Mouse (Mus musculus) bone marrow macrophage, adult 2 months (primary cell): Measurements from ENCODE around the gene Unc13a. TPM values are rescaled to one million over a fixed set of nuclear protein-coding genes. Genes with fewer than 3 reads are reported as not detected.

ENCODE experiments used
- H3K27ac ChIP-seq: 2 replicates; pipeline ENCODE4 v1.5.1; 2012; ENCODE audit warnings: low read depth, low read length; ENCODE audit not compliant: insufficient read depth
- H3K4me1 ChIP-seq: 2 replicates; pipeline ENCODE4 v1.6.1; 2012; ENCODE audit warnings: low read length; ENCODE audit not compliant: control insufficient read depth, insufficient read depth
- H3K4me3 ChIP-seq: 2 replicates; pipeline ENCODE4 v1.5.1; 2012; ENCODE audit warnings: mild to moderate bottlenecking, low read length, moderate library complexity; ENCODE audit not compliant: insufficient read depth
- CTCF ChIP-seq: IDR thresholded peaks from 2 replicates; pipeline ENCODE4 v1.5.1; 2012; ENCODE audit warnings: low read depth, mild to moderate bottlenecking, low read length, moderate library complexity
- POLR2A ChIP-seq: IDR thresholded peaks from 2 replicates; pipeline ENCODE4 v1.6.1; 2012; ENCODE audit warnings: mild to moderate bottlenecking, low read depth, low read length, borderline replicate concordance
- polyA plus RNA-seq: library from polyadenylated mRNA; stranded (reverse); fragments of >200 nt; gene quantifications from 2 replicates; pipeline ENCODE4 v1.2.4, GENCODE M21; 2012; ENCODE audit not compliant: missing spikeins, insufficient read depth, insufficient read length

Unc13a gene
- 1.0 and 1.3 TPM in 2 replicates for polyA plus RNA-seq

DNA sequence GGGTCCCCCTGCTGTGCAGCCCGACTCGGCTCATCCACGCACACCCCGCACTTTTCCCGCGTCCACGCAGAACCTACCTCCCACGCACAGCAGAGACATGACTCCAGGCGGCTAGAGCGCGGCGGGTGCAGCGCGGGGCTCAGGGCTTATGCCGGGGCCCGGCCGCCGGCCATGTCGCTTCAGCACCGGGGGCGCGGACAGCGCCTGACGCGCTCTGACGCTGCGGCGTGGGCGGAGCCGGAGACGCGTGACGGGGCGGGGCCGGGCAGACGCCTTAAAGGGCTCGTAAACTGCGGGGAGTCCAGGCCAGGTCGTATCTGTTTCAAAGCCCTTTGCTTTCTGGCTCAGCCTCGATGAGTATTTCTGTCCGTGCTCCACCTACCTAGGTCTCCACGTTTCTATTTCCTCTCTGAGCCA is at the start of gene Unc13a:
Gene Unc13a, minus strand, starts transcription at position 209 of the 417 bp plus-strand sequence.
- 0 out of 2 replicates have a peak within 1 kb of the TSS, but pooled peaks have one; percentile 29 for H3K27ac ChIP-seq
- H3K4me3 ChIP-seq = peak within 1 kb of the TSS; percentile 75
- no peak for TF ChIP-seq CTCF
- TF ChIP-seq POLR2A = no peak
- peaks cover 20% of the 10 kb centered on the region for H3K4me1 ChIP-seq

GRCm38 (mm10) chr8:71719928-71720457 is 48.4 kb upstream of the Unc13a start:
- H3K4me1 ChIP-seq = no peaks in the 10 kb centered on the region
- H3K4me3 ChIP-seq = no peak overlapping the region
- TF ChIP-seq POLR2A = no peak
- no peak for TF ChIP-seq CTCF
- H3K27ac ChIP-seq = no peak overlapping the region

- H3K4me3 ChIP-seq = no peak overlapping the region
- TF ChIP-seq POLR2A = no peak
- no peak for TF ChIP-seq CTCF
- no peak overlapping the region for H3K27ac ChIP-seq
- H3K4me1 ChIP-seq = no peaks in the 10 kb centered on the region
These were observed 47.7 kb upstream of the Unc13a start for GRCm38 (mm10) chr8:71719218-71719617.

DNA sequence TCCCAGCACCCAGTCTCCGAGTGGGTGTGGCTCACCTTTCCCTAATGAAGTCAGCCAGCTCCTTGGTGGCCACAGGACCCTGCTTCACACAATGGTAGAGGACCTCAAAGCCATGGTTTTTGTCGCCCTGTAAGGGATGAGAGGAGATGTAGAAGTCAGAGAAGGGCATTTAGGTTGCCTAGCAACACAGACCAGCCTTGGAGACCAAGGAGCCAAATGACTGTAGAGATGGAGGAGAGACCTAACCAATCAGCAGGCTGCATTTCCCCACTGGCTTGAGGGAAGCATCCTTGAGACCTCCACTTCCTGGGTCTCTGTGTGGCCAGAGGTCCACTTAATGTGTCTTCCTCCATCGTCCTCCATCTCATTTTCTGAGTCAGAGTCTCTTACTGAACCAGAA is 46.7 kb upstream of the Unc13a start:
- no peaks in the 10 kb centered on the region for H3K4me1 ChIP-seq
- TF ChIP-seq CTCF (no peak), POLR2A (no peak)
- no peak overlapping the region for H3K27ac ChIP-seq
- H3K4me3 ChIP-seq = no peak overlapping the region

GRCm38 (mm10) chr8:71717096-71717495 is 45.5 kb upstream of the Unc13a start:
- Histone ChIP-seq H3K4me1 (no peaks in the 10 kb centered on the region), H3K4me3 (no peak overlapping the region), H3K27ac (no peak overlapping the region)
- no peak for TF ChIP-seq POLR2A
- TF ChIP-seq CTCF = no peak

- Histone ChIP-seq H3K27ac (no peak overlapping the region), H3K4me3 (no peak overlapping the region), H3K4me1 (no peaks in the 10 kb centered on the region)
- TF ChIP-seq POLR2A = no peak
- no peak for TF ChIP-seq CTCF
These were observed 45.0 kb upstream of the Unc13a start for GRCm38 (mm10) chr8:71716561-71717053.

- Histone ChIP-seq H3K27ac (no peak overlapping the region), H3K4me3 (no peak overlapping the region), H3K4me1 (no peaks in the 10 kb centered on the region)
- TF ChIP-seq POLR2A = no peak
- no peak for TF ChIP-seq CTCF
These were observed 44.0 kb upstream of the Unc13a start for GRCm38 (mm10) chr8:71715531-71715930.

DNA sequence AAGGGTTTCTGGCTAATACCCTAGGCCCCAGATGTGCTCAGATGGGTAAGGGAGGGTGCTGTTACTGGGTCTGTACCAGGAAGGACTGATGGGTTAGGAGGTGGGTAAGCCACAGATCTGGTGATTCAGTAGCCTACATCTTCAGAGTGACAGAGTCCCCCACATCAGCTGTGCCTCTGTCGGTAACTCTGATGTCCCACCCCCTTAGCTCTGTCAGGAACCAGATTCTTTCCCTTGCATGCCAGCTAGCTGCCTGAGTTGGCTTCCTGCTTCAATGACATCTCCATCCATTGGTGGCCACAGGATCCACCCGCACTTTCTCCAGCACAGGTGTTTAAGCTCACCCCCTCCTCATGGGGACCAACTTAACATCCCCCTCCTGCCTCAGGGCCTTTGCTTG is 40.0 kb upstream of the Unc13a start:
- H3K4me1 ChIP-seq = no peaks in the 10 kb centered on the region
- no peak for TF ChIP-seq CTCF
- TF ChIP-seq POLR2A = no peak
- H3K4me3 ChIP-seq = no peak overlapping the region
- no peak overlapping the region for H3K27ac ChIP-seq

DNA sequence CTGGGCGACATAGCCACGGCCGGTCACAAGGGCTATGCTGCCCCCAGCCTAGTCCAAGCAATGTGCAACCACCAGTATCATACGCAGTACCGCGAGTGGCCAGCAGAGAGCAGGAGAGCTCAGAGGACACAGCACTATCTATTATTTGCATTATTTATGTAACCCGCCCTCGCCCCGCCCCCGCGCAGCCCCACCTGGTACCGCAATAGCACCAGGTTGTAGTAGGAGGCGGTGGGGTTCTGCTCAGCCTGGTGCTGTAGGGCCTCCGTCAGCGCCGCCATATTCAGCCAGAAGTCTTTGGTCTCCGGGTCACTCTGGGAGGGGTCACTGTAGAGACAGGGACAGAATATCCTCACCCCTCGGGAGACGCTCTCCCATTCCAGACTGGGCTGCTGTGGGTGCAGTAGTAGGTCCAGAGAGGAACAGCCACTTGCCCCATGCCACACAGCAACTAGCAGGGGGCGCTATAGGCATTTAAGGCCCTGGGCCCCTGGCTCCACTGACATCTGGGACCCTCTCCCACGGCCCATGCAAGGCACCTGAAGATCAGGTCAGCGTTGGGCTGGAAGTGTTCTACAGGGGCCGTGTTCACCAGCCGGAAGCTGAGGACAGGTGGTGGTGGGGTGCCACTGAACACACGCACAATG is 38.4 kb upstream of the Unc13a start:
- TF ChIP-seq CTCF (peak; percentile 40; the same call in 1 of the 2 replicates), POLR2A (no peak)
- Histone ChIP-seq H3K4me1 (no peaks in the 10 kb centered on the region), H3K27ac (no peak overlapping the region), H3K4me3 (no peak overlapping the region)

DNA sequence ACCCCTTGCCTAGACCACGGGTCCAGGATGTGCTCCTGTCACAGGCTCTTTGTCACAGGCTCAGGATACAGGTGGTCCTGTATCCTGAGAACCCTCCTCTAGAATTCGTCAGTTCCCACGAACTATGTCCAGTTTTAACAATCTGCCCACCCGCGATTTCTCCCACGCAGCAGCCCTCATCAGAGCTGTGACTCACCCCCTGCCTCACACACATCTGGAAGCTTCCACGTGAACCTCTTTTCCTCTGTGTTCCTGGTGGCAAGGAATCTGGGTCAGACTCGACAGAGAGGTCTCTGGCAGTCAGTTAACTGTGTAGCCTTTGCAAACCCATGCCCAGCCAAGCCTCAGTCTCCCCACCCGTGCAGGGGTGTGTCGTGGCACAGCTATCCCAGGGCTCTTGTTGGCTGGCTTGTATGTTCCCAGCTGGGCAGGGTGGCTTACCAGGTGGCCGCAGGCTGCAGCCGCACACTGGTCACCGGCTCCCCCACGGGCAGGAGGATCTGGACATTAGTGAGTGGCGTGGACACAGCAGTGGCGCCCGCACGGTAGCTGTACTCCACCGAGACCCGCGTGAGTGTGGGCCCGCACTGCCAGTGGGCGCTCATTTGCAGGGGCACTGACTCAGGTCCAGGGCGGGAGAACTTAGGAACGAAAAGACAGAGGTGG is 37.7 kb upstream of the Unc13a start:
- H3K27ac ChIP-seq = no peak overlapping the region
- no peaks in the 10 kb centered on the region for H3K4me1 ChIP-seq
- TF ChIP-seq POLR2A (no peak), CTCF (no peak)
- no peak overlapping the region for H3K4me3 ChIP-seq
